Mouse (Mus musculus) G1E (cell line): ENCODE measurements around the gene Gbp9. TPM values are rescaled to one million over a fixed set of nuclear protein-coding genes. Genes with fewer than 3 reads are reported as not detected.
"Not testable (repeated sequence)": the region's sequence is repeated elsewhere in the genome, so short reads cannot be mapped to it uniquely, and the experiment has no call there.

Experiments
- ATAC-seq: 2 replicates; pipeline ENCODE4 v1.8.0; 2016; ENCODE audit warnings: mild to moderate bottlenecking; ENCODE audit not compliant: insufficient number of reproducible peaks, poor library complexity, low FRiP score, severe bottlenecking; ENCODE audit errors: extremely low read depth
- DNase-seq: peaks from one replicate; pipeline ENCODE4 v3.0.0; 2012; ENCODE audit warnings: low spot score
- H3K27me3 ChIP-seq: 2 replicates; pipeline ENCODE4 v1.6.1; 2012; ENCODE audit warnings: mild to moderate bottlenecking, low read length, inconsistent platforms; ENCODE audit not compliant: insufficient read depth
- H3K36me3 ChIP-seq: replicated peaks from 2 replicates; pipeline ENCODE3; 2012; ENCODE audit warnings: mild to moderate bottlenecking, inconsistent platforms
- H3K4me1 ChIP-seq: 2 replicates; pipeline ENCODE4 v1.6.1; 2012; ENCODE audit warnings: low read depth, low read length, inconsistent platforms, mixed read lengths; ENCODE audit not compliant: insufficient read depth
- H3K4me3 ChIP-seq: 2 replicates; pipeline ENCODE4 v1.5.1; 2012; ENCODE audit warnings: low read depth, mild to moderate bottlenecking, inconsistent platforms, low read length, moderate library complexity, mixed read lengths
- H3K9me3 ChIP-seq: replicated peaks from 2 replicates; pipeline ENCODE4 v1.6.1; 2012; ENCODE audit warnings: inconsistent platforms
- CTCF ChIP-seq: IDR thresholded peaks from 2 replicates; pipeline ENCODE4 v1.5.1; 2012; ENCODE audit warnings: low read depth, low read length, inconsistent platforms, mixed read lengths
- GATA1 ChIP-seq: IDR thresholded peaks from 2 replicates; pipeline ENCODE4 v1.6.1; 2012; ENCODE audit warnings: borderline replicate concordance, low read length, inconsistent platforms, mixed read lengths
- GATA2 ChIP-seq: IDR thresholded peaks from 2 replicates; pipeline ENCODE4 v1.6.1; 2012; ENCODE audit warnings: low read depth, low read length, inconsistent platforms, borderline replicate concordance
- POLR2AphosphoS5 ChIP-seq: IDR thresholded peaks from 2 replicates; pipeline ENCODE4 v1.6.1; 2012; ENCODE audit warnings: low read depth, low read length, inconsistent platforms; ENCODE audit not compliant: insufficient replicate concordance
- TAL1 ChIP-seq: conservative IDR thresholded peaks from 2 replicates; pipeline ENCODE4 v1.6.1; 2012; ENCODE audit warnings: low read depth, low read length, inconsistent platforms, mixed read lengths
- polyA plus RNA-seq: library from polyadenylated mRNA; stranded (reverse); fragments of >175 nt; gene quantifications from 2 replicates; pipeline ENCODE4 v1.2.3, GENCODE M21; 2012
- total RNA-seq, 2 experiments: library from RNA; stranded (forward) in 1 of 2; stranded (reverse) in 1 of 2; fragments of 200-1000 nt in 1 of 2; fragments of >200 nt in 1 of 2; fragmentation: Nextera tagmentation in 1 of 2; gene quantifications; 2 replicates each; pipeline ENCODE4 v1.2.3; 2014 to 2017

Gbp9 gene
- total and polyA plus RNA-seq, 3 experiments, result 0.16 TPM; not detected in 2

DNA sequence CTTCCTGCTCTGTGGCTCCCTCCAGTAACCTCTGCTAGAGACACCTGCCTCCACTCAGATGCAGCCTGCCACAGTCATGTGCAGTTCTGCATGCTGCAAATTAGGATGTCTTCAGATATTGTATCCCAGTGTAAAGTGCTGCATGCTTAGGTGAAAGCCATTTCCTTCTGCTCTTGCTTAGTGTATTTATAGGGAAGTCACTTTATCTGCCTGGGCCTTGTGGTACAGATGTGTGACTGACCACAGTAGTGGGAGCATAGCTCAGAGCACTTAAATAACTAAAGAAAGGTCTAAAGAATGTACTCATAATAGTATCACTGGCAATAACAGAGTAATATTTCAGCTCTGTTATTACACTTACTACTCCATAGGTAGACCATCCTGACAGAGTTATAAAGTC, 57.4 kb downstream of the Gbp9 start:
- Histone ChIP-seq H3K36me3 (no peaks in the 10 kb centered on the region), H3K27me3 (no peaks in the 10 kb centered on the region), H3K9me3 (peaks cover 21% of the 10 kb centered on the region), H3K4me1 (no peaks in the 10 kb centered on the region), H3K4me3 (no peak overlapping the region)
- no peak for ATAC-seq
- no peak for TF ChIP-seq GATA2
- TF ChIP-seq GATA1, result no peak
- no peak for TF ChIP-seq POLR2AphosphoS5
- no peak for TF ChIP-seq CTCF
- DNase-seq, result no peak

DNA sequence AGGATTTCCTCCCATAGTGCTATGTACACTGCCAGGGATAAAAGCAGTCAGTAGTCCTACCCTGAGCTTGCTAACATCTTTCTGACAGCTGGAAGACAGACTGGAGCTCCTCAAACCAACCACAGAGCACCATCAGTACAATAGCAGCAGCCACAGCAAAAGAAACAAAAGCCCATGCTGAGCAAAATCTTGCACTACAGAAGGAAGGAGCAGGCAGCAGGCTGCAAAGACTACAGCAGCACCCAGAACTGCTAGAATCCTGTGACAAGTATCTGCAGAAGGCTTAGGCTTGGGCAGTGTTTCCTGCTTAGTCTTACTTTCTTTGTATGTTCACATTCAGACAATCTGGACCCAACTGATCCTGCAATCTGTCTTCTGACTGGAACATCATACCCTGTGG, 71.0 kb downstream of the Gbp9 start:
- ATAC-seq, result not testable (repeated sequence)

DNA sequence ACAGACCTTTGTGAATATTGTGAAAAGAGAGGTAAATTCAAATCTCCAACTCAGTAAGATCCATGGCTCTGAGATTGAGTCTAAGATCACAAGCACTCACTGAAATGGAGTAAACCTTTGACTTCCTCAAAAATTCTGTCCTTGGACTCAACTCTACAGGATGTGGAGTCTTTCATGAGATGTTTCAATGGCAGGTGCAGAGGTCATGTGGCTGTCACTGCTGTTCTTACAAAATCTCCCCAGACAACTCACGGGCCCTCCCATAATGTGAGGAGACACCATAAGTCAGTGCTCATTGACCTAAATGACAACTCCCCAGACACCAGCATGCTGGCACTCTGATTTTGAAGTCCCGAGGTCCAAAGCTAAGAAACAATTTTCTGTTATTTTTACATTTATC, 74.9 kb downstream of the Gbp9 start:
- not testable (repeated sequence) for H3K4me3 ChIP-seq, DNase-seq, ATAC-seq, H3K36me3 ChIP-seq, H3K4me1 ChIP-seq, H3K27me3 ChIP-seq
- H3K9me3 ChIP-seq, result peaks cover 27% of the 10 kb centered on the region

More for the DNA sequence above, 71.0 kb downstream of the Gbp9 start:
- H3K9me3 ChIP-seq, H3K27me3 ChIP-seq, H3K4me1 ChIP-seq, H3K36me3 ChIP-seq, H3K4me3 ChIP-seq, DNase-seq: not testable (repeated sequence)

DNA sequence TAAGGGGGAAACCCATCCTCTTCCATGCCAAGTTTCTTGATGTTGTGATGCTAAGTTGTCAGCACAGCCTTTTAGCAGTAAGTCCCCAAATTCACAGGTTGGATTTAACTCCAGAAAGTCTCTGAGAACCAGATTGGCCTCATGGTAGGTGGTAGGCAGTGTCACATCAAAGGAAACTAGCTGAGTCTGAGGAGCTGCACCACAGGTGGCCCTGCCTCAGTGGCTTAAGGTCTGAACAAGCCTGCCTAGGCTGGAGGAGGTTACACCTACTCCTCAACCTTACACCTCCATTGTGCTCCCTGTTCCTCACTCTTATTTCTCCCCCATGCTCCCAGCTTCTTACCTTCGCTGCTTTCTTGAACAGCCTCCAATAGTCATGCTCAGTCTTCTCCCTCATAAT, 76.0 kb downstream of the Gbp9 start:
- Histone ChIP-seq H3K9me3 (peaks cover 28% of the 10 kb centered on the region), H3K36me3 (no peaks in the 10 kb centered on the region), H3K4me1 (no peaks in the 10 kb centered on the region), H3K4me3 (no peak overlapping the region), H3K27me3 (no peaks in the 10 kb centered on the region)
- TF ChIP-seq TAL1, result no peak
- TF ChIP-seq GATA1, result no peak
- ATAC-seq, result no peak
- no peak for DNase-seq

DNA sequence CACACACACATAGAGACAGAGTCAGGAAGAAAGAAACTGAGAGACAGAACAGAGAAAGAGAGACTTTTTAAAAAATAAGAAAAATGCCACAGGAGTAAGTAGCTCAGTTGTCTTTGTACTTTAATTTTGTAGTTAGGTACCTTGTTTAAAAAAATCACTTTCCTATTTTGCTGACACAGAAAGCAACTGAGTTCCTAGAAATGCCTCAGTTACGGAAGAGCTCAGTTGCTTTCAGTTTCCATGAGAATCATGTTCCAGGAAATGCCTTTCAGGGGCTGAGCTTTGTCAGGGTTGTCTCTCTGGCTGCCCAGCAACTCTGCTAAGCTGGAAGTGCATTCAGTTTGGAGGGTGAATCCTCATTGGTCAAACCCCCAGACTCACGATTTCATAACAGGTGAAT, 76.9 kb downstream of the Gbp9 start:
- not testable (repeated sequence) for H3K4me3 ChIP-seq, ATAC-seq, DNase-seq

DNA sequence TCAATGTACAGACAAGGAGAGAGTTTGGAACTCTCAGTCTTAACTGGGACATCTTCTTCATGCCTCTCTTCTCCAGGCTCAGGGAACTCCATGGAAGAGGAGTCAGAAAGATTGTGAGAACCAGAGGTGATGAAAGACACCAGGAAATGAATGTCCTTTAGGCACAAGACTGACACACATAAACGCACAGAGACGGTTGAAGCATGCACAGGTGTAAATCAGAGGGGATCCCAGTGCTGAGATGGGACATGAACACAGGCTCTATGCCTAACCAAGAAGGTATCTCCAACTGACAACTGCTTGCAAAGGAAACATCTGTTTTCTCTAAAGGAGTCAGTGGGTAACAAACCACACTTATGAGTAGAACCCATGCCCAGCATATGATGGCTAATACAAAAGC, 79.1 kb downstream of the Gbp9 start:
- Histone ChIP-seq H3K4me1 (no peaks in the 10 kb centered on the region), H3K9me3 (peaks cover 26% of the 10 kb centered on the region), H3K27me3 (no peaks in the 10 kb centered on the region), H3K4me3 (no peak overlapping the region), H3K36me3 (no peaks in the 10 kb centered on the region)
- DNase-seq (no peak), ATAC-seq (no peak)
- TF ChIP-seq CTCF, result no peak
- no peak for TF ChIP-seq GATA2
- TF ChIP-seq POLR2AphosphoS5, result no peak
- no peak for TF ChIP-seq GATA1
- no peak for TF ChIP-seq TAL1

More for the DNA sequence above, 76.9 kb downstream of the Gbp9 start:
- not testable (repeated sequence) for H3K4me1 ChIP-seq, H3K27me3 ChIP-seq, H3K36me3 ChIP-seq
- H3K9me3 ChIP-seq, result peaks cover 28% of the 10 kb centered on the region

DNA sequence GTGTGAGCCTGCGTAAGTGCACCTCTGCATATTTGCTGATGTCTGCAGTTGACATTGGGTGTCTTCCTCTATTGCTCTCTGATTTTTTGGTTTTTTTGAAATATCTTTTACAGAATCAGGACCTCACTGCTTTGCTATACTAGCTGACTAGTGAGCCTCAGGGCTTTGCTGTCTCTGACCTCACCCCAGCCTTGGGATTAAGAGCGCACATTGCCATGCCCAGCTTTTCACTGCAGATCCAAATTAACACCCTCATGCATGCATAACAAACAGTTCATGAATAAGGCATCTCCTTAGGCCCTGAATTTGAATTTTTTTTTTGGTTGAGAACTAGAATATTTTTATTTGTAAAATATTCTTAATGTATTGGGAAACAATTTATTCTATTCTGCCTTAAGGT, 84.1 kb downstream of the Gbp9 start:
- ATAC-seq (no peak), DNase-seq (no peak)
- TF ChIP-seq GATA1 (no peak), GATA2 (no peak), TAL1 (no peak), POLR2AphosphoS5 (no peak), CTCF (no peak)
- Histone ChIP-seq H3K27me3 (no peaks in the 10 kb centered on the region), H3K36me3 (no peaks in the 10 kb centered on the region), H3K4me3 (no peak overlapping the region), H3K4me1 (no peaks in the 10 kb centered on the region), H3K9me3 (peaks cover 8% of the 10 kb centered on the region)

DNA sequence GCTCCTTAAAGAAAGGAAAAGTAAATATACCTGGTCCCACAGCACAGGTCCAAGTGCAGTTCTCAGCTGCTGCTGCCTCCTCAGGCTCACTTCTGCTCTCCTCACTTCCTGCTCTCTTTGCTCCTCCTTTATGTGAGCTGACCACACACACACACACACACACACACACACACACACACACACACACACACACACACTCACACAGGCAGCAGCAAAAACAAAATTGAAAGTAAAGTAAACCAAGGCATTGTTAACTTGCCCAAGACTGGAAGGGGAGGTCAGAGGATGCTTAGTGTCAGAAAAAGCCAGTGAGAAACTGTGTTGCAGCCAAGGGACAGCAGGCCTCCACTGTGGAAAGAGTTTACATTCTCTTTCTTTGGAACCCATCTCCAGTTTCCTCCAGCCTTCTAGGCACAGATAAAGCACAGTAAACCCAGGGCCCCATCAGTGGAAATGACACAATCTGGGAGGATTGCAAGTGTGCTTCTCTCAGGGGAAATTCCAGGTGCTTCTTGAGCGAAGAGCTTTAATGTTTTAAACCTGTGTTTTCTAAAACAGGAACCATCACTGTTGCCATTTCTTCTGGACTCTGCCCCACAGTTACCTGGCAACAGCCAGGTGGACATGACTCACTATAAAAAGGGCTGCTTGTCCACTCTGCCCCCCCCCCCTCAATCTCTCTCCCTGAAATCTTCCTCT, 85.7 kb downstream of the Gbp9 start:
- DNase-seq, H3K36me3 ChIP-seq, H3K9me3 ChIP-seq, H3K4me1 ChIP-seq, H3K27me3 ChIP-seq, ATAC-seq, H3K4me3 ChIP-seq: not testable (repeated sequence)
